Mouse (Mus musculus) megakaryocyte, embryonic 14.5 days (primary cell): Measurements from ENCODE around the gene Rpp30. TPM values are rescaled to one million over a fixed set of nuclear protein-coding genes. Genes with fewer than 3 reads are reported as not detected.

Experiments
- H3K27me3 ChIP-seq: replicated peaks from 2 replicates; pipeline ENCODE3; 2012; ENCODE audit warnings: inconsistent platforms
- H3K36me3 ChIP-seq: replicated peaks from 2 replicates; pipeline ENCODE3; 2012; ENCODE audit warnings: low read length, inconsistent platforms, mixed read lengths
- H3K4me1 ChIP-seq: 2 replicates; pipeline ENCODE4 v1.6.1; 2012; ENCODE audit warnings: inconsistent platforms
- H3K4me3 ChIP-seq: replicated peaks from 2 replicates; pipeline ENCODE3; 2012; ENCODE audit warnings: moderate library complexity, mild to moderate bottlenecking, inconsistent platforms
- H3K9me3 ChIP-seq: 2 replicates; pipeline ENCODE4 v1.6.1; 2012; ENCODE audit warnings: inconsistent platforms
- FLI1 ChIP-seq: IDR thresholded peaks from 2 replicates; pipeline ENCODE4 v1.6.1; 2012; ENCODE audit warnings: low read length, inconsistent platforms, mixed read lengths
- GATA1 ChIP-seq: IDR thresholded peaks from 3 replicates; pipeline ENCODE4 v1.6.1; 2012; ENCODE audit warnings: mixed read lengths, low read length, inconsistent platforms, borderline replicate concordance
- polyA plus RNA-seq: library from polyadenylated mRNA; stranded (reverse); fragments of >175 nt; gene quantifications from 2 replicates; pipeline ENCODE4 v1.2.3, GENCODE M21; 2012; ENCODE audit warnings: low replicate concordance; ENCODE audit not compliant: insufficient read depth

Rpp30 gene
- polyA plus RNA-seq, 1 experiment: 5.5 TPM

DNA sequence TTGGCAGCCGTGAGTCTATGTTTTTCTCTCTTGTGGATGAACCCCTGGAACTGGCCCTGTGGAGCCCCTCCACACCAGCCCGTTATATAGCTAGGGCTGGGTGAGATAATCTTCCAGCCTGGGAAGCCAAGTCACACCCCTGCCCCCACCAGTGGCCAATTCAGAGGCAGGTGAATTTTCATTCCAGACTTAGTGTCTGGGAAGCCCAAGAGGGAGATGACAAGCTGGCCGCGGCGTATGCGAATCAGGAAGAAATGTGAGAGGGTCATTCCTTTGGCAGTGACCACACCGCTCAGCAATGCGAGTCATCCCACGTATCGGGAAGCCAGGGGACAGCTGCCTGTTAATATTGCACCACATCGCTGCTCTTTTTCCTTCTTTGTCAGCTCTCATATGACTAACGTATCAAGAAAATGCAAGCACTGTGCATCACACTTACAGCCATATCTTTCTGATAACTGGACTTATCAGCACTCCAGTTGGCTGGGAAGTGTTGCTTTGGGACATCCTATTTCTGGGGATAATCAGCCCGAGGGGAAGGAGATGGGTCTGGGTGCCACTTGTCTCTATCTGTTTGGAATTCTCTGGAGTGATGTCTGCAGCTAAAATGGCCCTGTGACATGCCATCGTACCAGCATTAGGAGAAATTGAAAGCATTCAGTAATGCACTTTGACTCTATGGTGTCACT lies 36.4 kb downstream of the Rpp30 start, which contains the start of gene Ankrd1:
Gene Ankrd1, minus strand, starts transcription at position 317 of the 689 bp plus-strand sequence.
- peaks cover 35% of the 10 kb centered on the region for H3K9me3 ChIP-seq
- peaks cover 3% of the 10 kb centered on the region for H3K36me3 ChIP-seq
- TF ChIP-seq GATA1 (no peak), FLI1 (no peak)
- peaks cover 10% of the 10 kb centered on the region; the same call in 1 of the 2 replicates for H3K4me1 ChIP-seq
- peak within 1 kb of the TSS; percentile 7 for H3K4me3 ChIP-seq
- H3K27me3 ChIP-seq: peaks cover 17% of the 10 kb centered on the region

DNA sequence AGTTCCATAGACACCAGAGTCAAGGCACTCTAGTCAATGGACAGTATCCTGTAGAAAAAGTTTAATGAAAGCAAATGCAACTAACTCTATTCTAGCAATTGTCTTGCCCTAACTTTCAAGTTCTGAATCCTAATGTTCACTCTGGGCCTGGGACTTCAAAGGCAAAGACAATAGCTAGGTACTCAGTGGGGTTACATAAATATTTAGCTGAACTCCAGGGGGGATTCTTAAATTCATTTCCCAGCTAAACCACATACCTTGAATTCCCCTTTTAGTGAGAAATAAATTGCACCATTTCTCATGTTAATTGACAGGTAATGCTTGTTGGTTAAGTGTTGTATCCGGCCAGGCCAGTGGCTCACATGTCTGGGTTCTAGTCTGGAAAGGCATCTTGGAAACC lies 40.7 kb downstream of the Rpp30 start:
- Histone ChIP-seq H3K27me3 (peaks cover 4% of the 10 kb centered on the region), H3K36me3 (peaks cover 3% of the 10 kb centered on the region), H3K9me3 (peaks cover 35% of the 10 kb centered on the region), H3K4me3 (no peak overlapping the region), H3K4me1 (peaks cover 11% of the 10 kb centered on the region)
- no peak for TF ChIP-seq GATA1
- no peak for TF ChIP-seq FLI1

DNA sequence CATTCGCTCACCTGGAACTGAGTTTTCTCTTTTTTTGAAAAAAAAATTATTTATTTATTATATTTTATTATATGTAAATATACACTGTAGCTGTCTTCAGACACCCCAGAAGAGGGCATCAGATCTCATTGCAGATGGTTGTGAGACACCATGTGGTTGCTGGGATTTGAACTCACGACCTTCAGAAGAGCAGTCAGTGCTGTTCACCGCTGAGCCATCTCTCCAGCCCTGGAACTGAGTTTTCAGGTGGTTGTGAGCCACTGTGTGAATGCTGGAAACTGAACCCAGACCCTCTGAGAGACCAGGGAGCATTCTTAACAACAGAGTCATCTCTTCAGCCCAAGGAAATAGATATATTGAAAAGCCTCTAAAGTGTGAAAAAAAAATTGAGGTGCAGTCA lies 44.9 kb downstream of the Rpp30 start:
- Histone ChIP-seq H3K4me3 (no peak overlapping the region), H3K4me1 (peaks cover 31% of the 10 kb centered on the region), H3K9me3 (peaks cover 15% of the 10 kb centered on the region), H3K27me3 (no peaks in the 10 kb centered on the region), H3K36me3 (peaks cover 3% of the 10 kb centered on the region)
- TF ChIP-seq GATA1 (no peak), FLI1 (no peak)

DNA sequence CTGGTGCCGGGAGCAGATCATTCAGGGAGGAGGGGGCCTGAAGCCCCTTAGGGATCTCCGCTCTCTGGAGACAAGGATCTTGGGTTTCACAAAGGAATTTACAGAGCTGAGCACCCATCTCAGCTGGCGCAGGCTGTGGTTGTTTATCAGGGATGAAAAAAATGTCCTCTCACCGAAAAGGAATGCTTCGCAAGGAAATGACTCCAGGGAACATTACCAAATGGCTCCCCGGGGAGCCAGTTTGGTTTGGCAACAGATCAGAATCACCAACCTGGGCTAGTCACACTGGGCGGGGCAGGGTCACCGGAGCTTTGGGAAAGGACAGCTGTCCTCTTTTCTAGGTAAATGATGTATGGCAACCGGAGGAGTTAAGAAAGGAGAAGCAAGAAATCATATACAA lies 45.7 kb downstream of the Rpp30 start:
- peak overlapping the region; percentile 86 for H3K4me3 ChIP-seq
- peaks cover 7% of the 10 kb centered on the region for H3K9me3 ChIP-seq
- peaks cover 37% of the 10 kb centered on the region for H3K4me1 ChIP-seq
- no peaks in the 10 kb centered on the region for H3K27me3 ChIP-seq
- TF ChIP-seq GATA1 (no peak), FLI1 (no peak)
- no peaks in the 10 kb centered on the region for H3K36me3 ChIP-seq

DNA sequence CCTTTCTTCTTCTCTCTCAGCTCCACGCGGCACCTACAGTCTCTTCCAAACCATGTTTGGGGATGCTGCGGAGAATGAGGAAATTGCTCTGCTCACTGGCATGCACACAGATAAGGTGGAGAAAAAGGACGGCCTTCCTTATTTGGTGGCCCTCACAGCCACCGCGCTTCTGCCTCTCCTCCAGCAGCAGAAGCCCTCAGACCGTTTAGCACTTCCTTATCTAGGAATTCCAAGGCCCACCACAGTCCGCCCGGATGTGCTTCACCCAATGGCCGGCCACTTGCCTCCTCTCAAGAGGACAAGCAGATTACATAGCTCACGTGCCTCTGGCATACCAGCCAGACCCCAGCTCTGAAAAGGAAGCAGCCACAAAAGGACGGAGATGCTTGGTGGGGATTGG lies 46.1 kb downstream of the Rpp30 start:
- H3K27me3 ChIP-seq: no peaks in the 10 kb centered on the region
- H3K4me3 ChIP-seq: peak overlapping the region; percentile 86
- peaks cover 3% of the 10 kb centered on the region for H3K9me3 ChIP-seq
- no peaks in the 10 kb centered on the region for H3K36me3 ChIP-seq
- peaks cover 37% of the 10 kb centered on the region for H3K4me1 ChIP-seq
- TF ChIP-seq FLI1 (no peak), GATA1 (no peak)

DNA sequence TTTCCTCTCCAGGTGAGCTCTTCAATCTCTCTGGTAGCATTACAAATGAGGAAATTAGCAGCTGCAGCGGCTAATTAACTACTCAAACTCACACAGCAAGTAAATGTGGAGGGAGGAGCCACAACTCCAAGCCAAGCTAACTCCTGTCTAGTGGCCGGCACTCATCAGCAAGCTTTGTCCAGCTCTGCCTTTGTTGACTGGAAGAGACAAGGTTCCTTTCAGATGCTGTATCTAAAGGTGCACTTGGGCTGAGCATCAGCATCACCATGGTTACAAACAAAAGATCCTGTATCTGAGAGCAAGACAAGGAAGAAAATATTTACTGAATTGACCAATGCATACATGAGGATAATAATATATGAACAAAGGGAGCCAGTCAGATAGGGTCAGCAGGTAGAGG lies 46.7 kb downstream of the Rpp30 start:
- Histone ChIP-seq H3K4me1 (peaks cover 37% of the 10 kb centered on the region), H3K36me3 (no peaks in the 10 kb centered on the region), H3K4me3 (peak overlapping the region; percentile 62), H3K27me3 (no peaks in the 10 kb centered on the region), H3K9me3 (no peaks in the 10 kb centered on the region)
- TF ChIP-seq GATA1 (no peak), FLI1 (no peak)

DNA sequence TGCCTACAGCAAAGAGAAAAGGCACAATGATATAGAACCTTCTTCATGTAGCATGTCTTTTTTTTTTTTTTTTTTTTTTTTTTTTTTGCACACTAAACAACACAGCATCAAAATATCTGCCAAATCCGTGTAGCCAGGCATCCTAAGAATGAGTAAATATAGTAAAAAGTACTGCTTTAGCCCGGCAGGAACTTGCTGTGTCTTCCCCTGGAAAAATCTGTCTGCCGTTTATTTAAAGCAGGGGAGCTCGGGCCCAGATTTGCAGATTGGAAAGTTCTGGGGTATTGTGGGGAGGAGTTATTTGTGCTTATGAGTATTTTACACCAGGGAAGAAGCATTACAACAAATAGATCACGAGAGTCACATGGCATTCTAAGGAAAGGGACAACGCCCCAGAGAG lies 48.5 kb downstream of the Rpp30 start:
- no peaks in the 10 kb centered on the region for H3K36me3 ChIP-seq
- no peak for TF ChIP-seq FLI1
- no peak for TF ChIP-seq GATA1
- no peak overlapping the region for H3K4me3 ChIP-seq
- peaks cover 37% of the 10 kb centered on the region for H3K4me1 ChIP-seq
- no peaks in the 10 kb centered on the region for H3K9me3 ChIP-seq
- H3K27me3 ChIP-seq: no peaks in the 10 kb centered on the region

DNA sequence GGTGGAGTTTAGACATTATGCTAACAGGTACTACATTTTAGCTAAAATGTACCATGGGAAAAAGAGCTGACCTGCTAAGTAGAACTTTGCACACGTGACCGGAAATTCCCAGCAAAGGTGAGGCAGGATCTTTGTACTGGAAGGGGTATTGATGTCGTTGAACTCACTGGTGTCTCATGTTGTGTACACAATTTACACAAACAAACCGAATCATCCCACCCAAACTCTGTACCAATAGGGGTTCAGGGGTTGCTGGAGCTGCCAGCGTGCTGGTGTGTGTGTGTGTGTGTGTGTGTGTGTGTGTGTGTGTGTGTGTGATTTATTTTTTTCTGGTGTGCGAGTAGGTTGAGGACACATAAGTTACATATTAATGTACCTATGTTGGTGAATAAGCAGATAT lies 49.5 kb downstream of the Rpp30 start:
- H3K36me3 ChIP-seq: no peaks in the 10 kb centered on the region
- no peaks in the 10 kb centered on the region for H3K27me3 ChIP-seq
- H3K4me3 ChIP-seq: no peak overlapping the region
- peaks cover 37% of the 10 kb centered on the region for H3K4me1 ChIP-seq
- no peaks in the 10 kb centered on the region for H3K9me3 ChIP-seq
- TF ChIP-seq GATA1: no peak
- TF ChIP-seq FLI1: no peak

DNA sequence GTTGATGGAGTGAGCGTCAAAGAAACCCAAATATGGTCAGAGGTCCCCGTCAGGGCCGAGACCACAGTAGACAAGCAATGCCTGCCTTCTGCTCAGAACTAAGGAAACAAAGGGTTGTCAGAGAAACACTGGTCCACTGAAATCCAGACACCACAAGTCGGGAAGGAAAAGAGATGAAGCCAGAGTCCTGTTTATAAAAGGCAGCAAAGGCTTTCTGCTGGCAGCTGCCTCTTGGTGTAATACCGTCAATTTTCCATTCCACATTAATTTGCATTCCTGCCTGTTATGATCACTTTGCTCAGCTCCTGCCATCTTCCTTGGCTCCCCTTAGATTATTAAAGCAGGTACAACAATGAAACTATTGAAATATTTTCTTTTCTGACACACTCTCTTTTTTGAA lies 50.2 kb downstream of the Rpp30 start:
- TF ChIP-seq GATA1 (no peak), FLI1 (no peak)

DNA sequence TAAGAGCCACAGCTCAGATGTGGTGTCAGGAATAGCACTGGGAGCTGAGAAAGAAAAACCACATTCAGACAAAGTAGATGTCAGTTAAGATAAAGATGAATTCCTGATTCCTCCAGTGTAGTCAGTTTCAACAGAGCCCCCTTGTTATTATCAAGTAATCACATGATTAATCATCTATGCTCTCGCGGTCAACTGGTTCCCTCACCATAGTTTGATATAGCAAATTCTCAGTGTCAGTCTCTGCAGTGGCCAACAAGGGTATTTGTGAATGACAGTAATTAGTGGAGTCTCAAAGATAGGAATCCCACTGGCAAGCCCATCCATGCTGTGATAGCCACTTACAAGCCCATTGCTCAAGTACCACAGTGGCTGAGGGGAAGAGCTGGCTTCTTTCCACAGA lies 60.1 kb downstream of the Rpp30 start:
- Histone ChIP-seq H3K27me3 (no peaks in the 10 kb centered on the region), H3K9me3 (peaks cover 8% of the 10 kb centered on the region; the same call in 1 of the 2 replicates), H3K4me3 (no peak overlapping the region), H3K4me1 (peaks cover 4% of the 10 kb centered on the region; the same call in 1 of the 2 replicates), H3K36me3 (no peaks in the 10 kb centered on the region)
- TF ChIP-seq FLI1: no peak
- no peak for TF ChIP-seq GATA1

More for the DNA sequence above, 50.2 kb downstream of the Rpp30 start:
- peaks cover 37% of the 10 kb centered on the region for H3K4me1 ChIP-seq
- H3K27me3 ChIP-seq: no peaks in the 10 kb centered on the region
- no peaks in the 10 kb centered on the region for H3K9me3 ChIP-seq
- no peaks in the 10 kb centered on the region for H3K36me3 ChIP-seq
- no peak overlapping the region for H3K4me3 ChIP-seq
